Mouse (Mus musculus): Measurements from ENCODE around the gene D2hgdh. TPM values are rescaled to one million over a fixed set of nuclear protein-coding genes. Genes with fewer than 3 reads are reported as not detected.
A peak's percentile ranks its signal among the peaks of the same experiment; 100 is the strongest.
"Not testable (repeated sequence)": the region's sequence is repeated elsewhere in the genome, so short reads cannot be mapped to it uniquely, and the experiment has no call there.

Gene D2hgdh
- polyA plus RNA-seq, 1 experiment from 2014 or later = 16.5 TPM

DNA sequence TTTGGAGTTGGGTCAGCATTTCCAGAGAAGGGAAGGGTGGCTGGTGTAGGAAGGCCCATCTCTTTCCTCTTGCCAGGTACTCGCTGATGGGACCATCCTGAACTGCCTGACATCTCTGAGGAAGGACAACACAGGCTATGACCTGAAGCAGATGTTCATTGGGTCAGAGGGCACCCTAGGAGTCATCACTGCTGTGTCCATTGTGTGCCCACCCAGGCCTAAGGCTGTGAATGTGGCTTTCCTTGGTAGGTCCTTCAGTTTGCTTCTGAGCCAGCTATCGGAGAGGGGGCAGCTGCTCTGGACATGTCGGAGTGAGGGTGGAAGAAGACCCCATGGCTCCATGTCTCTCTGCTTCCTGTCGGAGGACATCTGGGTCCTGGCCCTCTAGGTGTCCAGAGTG is 10.5 kb downstream of the D2hgdh start:
- H3K4me3 ChIP-seq (replicated peaks) = no peak overlapping the region
- WGBS = 93% methylated on average over 4 of the region's 4 CpGs
- peaks cover 19% of the 10 kb centered on the region for H3K36me3 ChIP-seq
- no peak overlapping the region for H3K27ac ChIP-seq
- no peaks in the 10 kb centered on the region for H3K9me3 ChIP-seq (replicated peaks)
- H3K4me1 ChIP-seq = no peaks in the 10 kb centered on the region
- no peak overlapping the region for H3K9ac ChIP-seq
- H3K4me2 ChIP-seq = no peak overlapping the region
- H3K27me3 ChIP-seq = no peaks in the 10 kb centered on the region
- ATAC-seq (replicated peaks; ENCODE audit: low FRiP score) = no peak

- Histone ChIP-seq H3K27ac (no peak overlapping the region), H3K4me2 (no peak overlapping the region), H3K4me3 (replicated peaks) (no peak overlapping the region), H3K9ac (no peak overlapping the region), H3K9me3 (replicated peaks) (no peaks in the 10 kb centered on the region), H3K27me3 (no peaks in the 10 kb centered on the region), H3K36me3 (peaks cover 19% of the 10 kb centered on the region), H3K4me1 (no peaks in the 10 kb centered on the region)
- ATAC-seq (replicated peaks; ENCODE audit: low FRiP score) = no peak
- WGBS = 90% methylated on average over 6 of the region's 6 CpGs
Observed at GRCm38 (mm10) chr1:93835876-93836531, 11.3 kb downstream of the D2hgdh start.

DNA sequence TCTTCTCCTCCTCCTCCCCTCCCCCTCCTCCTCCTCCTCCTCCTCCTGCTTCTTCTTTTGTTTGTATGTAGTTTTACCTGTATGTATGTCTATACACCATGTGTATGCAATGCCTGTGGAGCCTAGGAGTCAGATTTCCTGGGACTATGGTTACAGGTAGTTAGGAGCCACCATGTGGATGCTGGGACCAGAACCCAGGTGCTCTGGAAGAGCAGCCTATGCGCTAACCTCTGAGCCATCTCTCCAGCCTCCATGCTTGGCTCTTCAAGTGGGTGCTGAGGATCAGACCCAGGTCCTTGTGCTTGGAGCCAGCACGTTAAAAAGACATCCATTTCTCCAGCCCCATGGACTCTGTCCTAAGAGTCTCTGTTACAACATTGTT is 11.8 kb downstream of the D2hgdh start:
- no peaks in the 10 kb centered on the region for H3K27me3 ChIP-seq
- ATAC-seq (replicated peaks; ENCODE audit: low FRiP score) = no peak
- H3K4me3 ChIP-seq (replicated peaks) = no peak overlapping the region
- H3K27ac ChIP-seq = no peak overlapping the region
- peaks cover 19% of the 10 kb centered on the region for H3K36me3 ChIP-seq
- WGBS = 95% methylated on average over 2 of the region's 2 CpGs
- H3K4me1 ChIP-seq = no peaks in the 10 kb centered on the region
- no peak overlapping the region for H3K4me2 ChIP-seq
- H3K9me3 ChIP-seq (replicated peaks) = no peaks in the 10 kb centered on the region
- H3K9ac ChIP-seq = no peak overlapping the region

DNA sequence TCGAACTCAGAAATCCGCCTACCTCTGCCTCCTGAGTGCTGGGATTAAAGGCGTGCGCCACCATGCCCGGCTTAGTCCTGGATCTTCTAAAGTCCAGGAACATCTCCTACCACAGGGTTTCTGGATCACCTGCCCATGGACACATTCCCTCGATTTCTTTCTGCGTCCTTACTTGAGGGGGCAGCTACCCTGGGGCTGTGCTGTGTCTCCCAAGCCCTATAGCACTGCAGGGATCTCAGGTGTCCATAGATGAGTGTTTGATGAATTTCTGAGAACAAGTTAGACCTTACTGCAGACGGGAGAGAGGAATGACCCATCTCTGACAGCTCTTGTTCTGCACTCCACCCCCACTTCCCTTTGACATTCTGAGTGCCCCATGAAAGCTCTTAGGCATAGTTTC is 12.6 kb downstream of the D2hgdh start:
- no peak for ATAC-seq (replicated peaks; ENCODE audit: low FRiP score)

GRCm38 (mm10) chr1:93838569-93838968 is 13.9 kb downstream of the D2hgdh start:
- H3K4me1 ChIP-seq; H3K27ac ChIP-seq; H3K9ac ChIP-seq; H3K27me3 ChIP-seq; ATAC-seq (replicated peaks; ENCODE audit: low FRiP score); H3K4me2 ChIP-seq; H3K9me3 ChIP-seq (replicated peaks); H3K4me3 ChIP-seq (replicated peaks): not testable (repeated sequence)
- 83% methylated on average over 8 of the region's 8 CpGs for whole genome bisulfite sequencing
- H3K36me3 ChIP-seq = peaks cover 19% of the 10 kb centered on the region

More for the DNA sequence above, 12.6 kb downstream of the D2hgdh start:
- WGBS = 93% methylated on average over 8 of the region's 8 CpGs
- Histone ChIP-seq H3K27ac (no peak overlapping the region), H3K4me3 (replicated peaks) (no peak overlapping the region), H3K9me3 (replicated peaks) (no peaks in the 10 kb centered on the region), H3K9ac (no peak overlapping the region), H3K4me2 (no peak overlapping the region), H3K4me1 (no peaks in the 10 kb centered on the region), H3K27me3 (no peaks in the 10 kb centered on the region), H3K36me3 (peaks cover 19% of the 10 kb centered on the region)

DNA sequence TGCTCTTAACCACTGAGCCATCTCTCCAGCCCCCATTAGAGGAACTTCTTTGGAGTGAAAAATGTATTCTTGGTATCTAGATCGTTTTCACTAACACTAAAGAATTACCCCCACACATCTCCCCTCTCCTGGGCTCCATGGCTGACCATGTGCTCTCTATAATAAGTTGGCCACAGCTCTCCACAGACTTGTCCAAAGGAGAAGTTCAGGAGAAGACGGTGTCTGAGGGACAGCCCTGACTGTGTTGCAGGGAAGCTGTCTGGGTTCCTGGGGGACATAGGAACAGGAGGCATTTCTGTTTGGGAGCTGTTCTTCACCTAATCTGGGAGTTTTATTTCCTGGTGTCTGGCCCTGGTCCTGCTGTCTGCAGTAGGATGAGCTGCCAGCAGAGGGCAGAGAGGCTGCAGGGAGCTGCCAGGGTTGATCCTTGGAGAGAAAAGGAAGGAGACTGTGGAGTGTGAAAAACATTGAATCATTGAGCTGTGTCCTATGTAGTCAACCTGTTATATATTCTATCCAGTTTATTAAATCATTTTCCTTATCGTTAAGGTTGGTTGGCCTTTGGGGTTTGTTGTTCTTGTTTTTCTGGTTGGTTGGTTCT is 21.2 kb downstream of the D2hgdh start:
- not testable (repeated sequence) for H3K36me3 ChIP-seq; H3K27ac ChIP-seq; H3K9ac ChIP-seq; H3K4me3 ChIP-seq (replicated peaks); H3K4me1 ChIP-seq; H3K27me3 ChIP-seq; H3K4me2 ChIP-seq; H3K9me3 ChIP-seq (replicated peaks)
- WGBS = 88% methylated on average over 2 of the region's 3 CpGs
- ATAC-seq (replicated peaks; ENCODE audit: low FRiP score) = peak; percentile 79; the same call in 1 of the 2 replicates

DNA sequence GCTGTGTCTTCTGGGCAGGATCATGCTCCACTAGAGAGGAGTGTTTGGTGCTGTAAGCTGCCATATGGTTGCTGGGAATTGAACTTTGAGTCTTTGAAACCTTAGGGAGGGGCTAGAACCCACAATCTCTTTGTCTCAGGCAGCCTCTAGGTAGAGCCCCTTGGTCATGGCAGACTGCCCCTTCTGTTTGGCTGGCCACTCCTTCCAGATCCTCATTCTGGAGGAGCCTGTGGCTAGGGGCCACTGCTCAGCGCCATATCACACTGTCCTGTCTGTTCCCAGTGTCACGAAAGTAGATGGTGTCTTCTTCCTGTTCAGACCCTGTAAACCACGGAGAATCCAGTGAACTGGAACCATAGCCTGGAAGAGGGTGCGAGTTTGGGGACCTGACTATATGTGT is 31.1 kb downstream of the D2hgdh start:
- H3K4me3 ChIP-seq (replicated peaks); H3K4me1 ChIP-seq; H3K4me2 ChIP-seq; ATAC-seq (replicated peaks; ENCODE audit: low FRiP score); H3K9ac ChIP-seq; H3K36me3 ChIP-seq; H3K27me3 ChIP-seq; H3K27ac ChIP-seq; H3K9me3 ChIP-seq (replicated peaks): not testable (repeated sequence)
- WGBS = 72% methylated on average over 4 of the region's 4 CpGs

DNA sequence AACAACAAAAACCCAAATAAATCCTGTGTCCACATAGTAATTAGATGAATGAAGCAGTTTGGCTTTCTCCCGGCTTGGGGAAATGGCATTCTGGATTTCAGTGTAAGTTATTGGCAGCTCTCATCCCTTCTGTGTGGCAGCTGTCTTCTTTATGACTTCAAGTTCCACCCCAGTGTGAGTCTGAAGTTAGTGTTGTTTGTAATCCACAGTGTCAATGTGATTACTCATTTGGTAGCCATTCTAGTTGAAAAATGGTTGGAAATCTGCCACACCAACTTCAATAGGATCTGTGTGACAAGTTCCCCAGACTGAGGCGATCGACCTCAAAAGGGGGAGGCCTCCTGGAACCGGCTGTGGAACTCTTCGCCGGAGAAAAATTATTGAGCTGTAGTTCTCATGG is 32.7 kb downstream of the D2hgdh start:
- Histone ChIP-seq H3K9me3 (replicated peaks) (no peaks in the 10 kb centered on the region), H3K27ac (no peak overlapping the region), H3K9ac (no peak overlapping the region), H3K4me2 (no peak overlapping the region), H3K36me3 (no peaks in the 10 kb centered on the region), H3K27me3 (no peaks in the 10 kb centered on the region), H3K4me1 (no peaks in the 10 kb centered on the region), H3K4me3 (replicated peaks) (no peak overlapping the region)
- 55% methylated on average over 6 of the region's 6 CpGs for WGBS
- no peak for ATAC-seq (replicated peaks; ENCODE audit: low FRiP score)

DNA sequence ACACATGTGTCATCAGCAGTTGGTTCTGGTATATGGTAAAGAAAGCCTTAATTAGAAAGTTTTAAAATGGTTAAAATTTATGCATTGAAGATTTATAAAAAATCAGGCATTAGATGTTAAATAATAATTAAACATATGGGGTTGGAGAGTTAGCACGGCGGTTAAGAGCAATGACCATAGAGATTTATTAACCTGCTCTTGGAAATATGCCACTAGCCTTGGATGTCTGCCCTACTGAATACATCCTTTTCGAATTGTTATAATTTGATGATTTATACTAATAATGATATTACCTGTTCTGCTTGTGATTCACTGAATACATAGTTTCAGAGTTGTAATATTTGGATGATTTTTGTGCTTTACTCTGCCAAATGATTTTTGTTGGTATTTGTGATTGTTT is 33.3 kb downstream of the D2hgdh start:
- H3K4me1 ChIP-seq = no peaks in the 10 kb centered on the region
- WGBS = 52% methylated on average over 3 of the region's 3 CpGs
- no peak overlapping the region for H3K27ac ChIP-seq
- no peak for ATAC-seq (replicated peaks; ENCODE audit: low FRiP score)
- H3K9me3 ChIP-seq (replicated peaks) = no peaks in the 10 kb centered on the region
- H3K4me3 ChIP-seq (replicated peaks) = no peak overlapping the region
- no peak overlapping the region for H3K4me2 ChIP-seq
- H3K9ac ChIP-seq = no peak overlapping the region
- no peaks in the 10 kb centered on the region for H3K27me3 ChIP-seq
- H3K36me3 ChIP-seq = no peaks in the 10 kb centered on the region

GRCm38 (mm10) chr1:93859619-93860018 is 34.9 kb downstream of the D2hgdh start:
- ATAC-seq (replicated peaks; ENCODE audit: low FRiP score) = no peak

DNA sequence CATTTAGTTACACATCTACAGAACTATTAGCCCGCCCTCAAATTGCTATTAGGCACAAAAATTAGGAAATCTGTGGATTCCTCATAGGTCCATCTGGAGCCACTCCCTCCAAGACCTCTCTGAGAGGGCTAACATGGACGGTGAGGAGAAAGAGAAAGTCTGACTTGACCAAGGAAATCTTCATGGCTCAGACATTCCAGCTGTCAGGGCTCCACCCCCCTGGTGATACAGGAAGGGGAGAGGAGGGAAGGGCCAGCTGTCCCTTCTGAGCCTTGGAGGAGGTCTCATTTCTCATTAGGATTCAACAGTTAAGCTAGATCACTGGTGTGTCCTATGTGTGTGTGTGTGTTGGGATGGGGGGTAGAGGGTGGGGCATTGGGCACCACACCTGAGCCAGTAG is 36.3 kb downstream of the D2hgdh start, which contains the start of gene Gal3st2:
Gene Gal3st2 (plus strand): TSS at position 259 of the 400 bp plus-strand sequence.
- not testable (repeated sequence) for H3K9me3 ChIP-seq (replicated peaks); H3K4me3 ChIP-seq (replicated peaks); H3K4me2 ChIP-seq; H3K36me3 ChIP-seq; ATAC-seq (replicated peaks; ENCODE audit: low FRiP score); H3K4me1 ChIP-seq; H3K9ac ChIP-seq; H3K27me3 ChIP-seq; H3K27ac ChIP-seq
- WGBS = 65% methylated on average over 2 of the region's 2 CpGs

More at GRCm38 (mm10) chr1:93859619-93860018, 34.9 kb downstream of the D2hgdh start:
- H3K4me3 ChIP-seq (replicated peaks) = no peak overlapping the region
- no peaks in the 10 kb centered on the region for H3K9me3 ChIP-seq (replicated peaks)
- no peaks in the 10 kb centered on the region for H3K4me1 ChIP-seq
- no peak overlapping the region for H3K9ac ChIP-seq
- no peaks in the 10 kb centered on the region for H3K36me3 ChIP-seq
- no peaks in the 10 kb centered on the region for H3K27me3 ChIP-seq
- H3K4me2 ChIP-seq = no peak overlapping the region
- no peak overlapping the region for H3K27ac ChIP-seq

GRCm38 (mm10) chr1:93871594-93872105 is 46.9 kb downstream of the D2hgdh start:
- not testable (repeated sequence) for ATAC-seq (replicated peaks; ENCODE audit: low FRiP score); H3K27ac ChIP-seq; H3K4me3 ChIP-seq (replicated peaks); H3K9me3 ChIP-seq (replicated peaks); H3K4me1 ChIP-seq; H3K9ac ChIP-seq; H3K27me3 ChIP-seq; H3K36me3 ChIP-seq; H3K4me2 ChIP-seq
- 55% methylated on average over 1 of the region's 1 CpGs for WGBS

GRCm38 (mm10) chr1:93874405-93874804 is 49.7 kb downstream of the D2hgdh start:
- H3K27ac ChIP-seq; H3K9ac ChIP-seq; H3K36me3 ChIP-seq; ATAC-seq (replicated peaks; ENCODE audit: low FRiP score); H3K9me3 ChIP-seq (replicated peaks); H3K4me1 ChIP-seq; H3K4me2 ChIP-seq; H3K4me3 ChIP-seq (replicated peaks); H3K27me3 ChIP-seq: not testable (repeated sequence)
- WGBS = 93% methylated on average over 15 of the region's 22 CpGs

All from kidney, embryonic 15.5 days (tissue).